Mouse (Mus musculus): ENCODE measurements at regions not wholly inside any gene's neighbourhood (a gene's known extent, or its start where the extent isn't known, plus 50 kb on each side); places are given as distances from the start of the nearest gene placed in this dataset.

DNA sequence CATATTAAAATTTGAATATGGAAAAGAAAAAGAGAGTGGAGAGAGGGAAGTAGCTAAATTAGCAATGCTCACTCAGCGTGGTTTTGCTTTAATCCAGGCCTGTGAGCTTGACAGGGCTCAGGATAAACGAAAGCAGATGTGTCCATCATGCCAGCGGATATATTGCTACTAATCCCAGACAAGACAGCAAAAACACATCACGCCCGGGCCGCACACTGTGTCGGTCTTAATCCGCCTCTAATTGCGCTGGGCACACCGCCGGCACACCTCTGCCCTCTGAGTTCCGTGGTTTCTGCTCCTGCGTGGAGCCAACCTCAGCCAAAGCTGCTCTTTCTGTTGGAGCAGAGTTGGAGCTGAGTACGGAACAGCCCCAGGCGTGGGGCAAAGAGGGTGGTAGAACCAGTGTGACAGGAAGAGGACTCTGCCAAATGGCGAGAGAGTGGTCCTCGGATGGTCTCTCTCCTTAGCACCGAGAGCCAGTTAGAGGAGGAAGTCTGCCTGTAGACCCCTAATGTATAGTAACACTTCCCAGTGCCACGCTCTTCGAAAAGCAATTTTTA, 169.2 kb downstream of the Gm4791 start:
- Histone ChIP-seq H3K27me3 (ENCODE audit: control insufficient read depth, insufficient read depth, low read length) (no peaks in the 10 kb centered on the region), H3K36me3 (ENCODE audit: control insufficient read depth, insufficient read depth, low read length) (no peaks in the 10 kb centered on the region), H3K27ac (no peak overlapping the region), H3K9ac (ENCODE audit: low read depth, low read length) (no peak overlapping the region), H3K79me2 (replicated peaks; ENCODE audit: control insufficient read depth, insufficient read depth, low read length) (no peaks in the 10 kb centered on the region), H3K4me3 (no peak overlapping the region), H3K4me1 (ENCODE audit: control insufficient read depth, insufficient read depth, low read length) (no peaks in the 10 kb centered on the region)
- WGBS: 76% methylated on average over 20 of the region's 20 CpGs
- intact Hi-C loops (cut with DNase I): no loop called here
- DNase-seq: no peak
- TF ChIP-seq EP300 (IDR thresholded peaks at IDR 0.05; ENCODE audit: insufficient read depth, low read depth, low read length) (no peak), CTCF (IDR thresholded peaks at IDR 0.05) (no peak)

DNA sequence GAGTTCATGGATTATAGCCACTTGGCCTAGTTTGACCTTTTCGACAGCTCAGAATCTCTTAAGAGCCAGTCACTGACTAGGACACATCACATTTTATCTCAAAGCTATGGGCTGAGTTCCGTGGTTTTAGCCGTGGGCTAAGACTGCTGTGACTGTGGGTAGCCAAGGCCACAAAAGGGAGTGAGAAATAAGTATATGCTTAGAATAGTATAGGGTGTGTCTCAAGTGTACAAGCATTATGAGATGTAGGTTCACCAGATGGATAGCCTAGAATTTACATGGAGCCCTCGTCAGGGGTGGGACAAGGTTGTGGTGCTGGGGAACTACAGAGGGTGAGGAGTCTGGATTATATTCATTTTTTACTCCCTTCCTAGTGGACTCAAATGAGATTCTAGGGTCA, 177.5 kb downstream of the Gm4791 start:
- Histone ChIP-seq H3K27me3 (ENCODE audit: control insufficient read depth, insufficient read depth, low read length) (no peaks in the 10 kb centered on the region), H3K9ac (ENCODE audit: low read depth, low read length) (no peak overlapping the region), H3K4me1 (ENCODE audit: control insufficient read depth, insufficient read depth, low read length) (no peaks in the 10 kb centered on the region), H3K27ac (no peak overlapping the region), H3K36me3 (ENCODE audit: control insufficient read depth, insufficient read depth, low read length) (no peaks in the 10 kb centered on the region), H3K79me2 (replicated peaks; ENCODE audit: control insufficient read depth, insufficient read depth, low read length) (no peaks in the 10 kb centered on the region), H3K4me3 (no peak overlapping the region)
- DNase-seq: no peak
- TF ChIP-seq POLR2A (IDR thresholded peaks at IDR 0.05; ENCODE audit: insufficient read depth, low read depth, low read length): no peak
- WGBS: 75% methylated on average over 4 of the region's 4 CpGs
- intact Hi-C loops (cut with DNase I): no loop called here

DNA sequence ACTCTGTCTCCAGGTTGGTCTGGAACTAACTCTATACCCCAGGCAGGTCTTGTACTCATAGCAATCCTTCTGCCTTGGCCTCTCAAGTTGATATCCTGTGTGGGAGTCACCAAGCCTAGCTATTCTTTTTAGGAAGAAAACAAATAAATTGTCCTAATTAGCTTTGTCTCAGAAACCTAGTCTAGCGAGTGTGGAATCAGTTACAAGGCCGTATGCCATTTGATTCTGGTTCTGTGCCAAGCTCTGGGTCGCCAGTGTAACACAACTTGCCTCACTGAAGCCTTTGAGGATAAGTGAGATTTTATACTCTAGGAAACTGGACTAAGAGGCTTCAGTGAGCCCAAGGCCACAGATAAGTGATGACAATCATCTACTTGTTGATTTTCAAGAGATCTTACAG, 219.6 kb downstream of the Gm4791 start:
- intact Hi-C loops (cut with DNase I): no loop called here
- H3K9ac ChIP-seq (ENCODE audit: low read depth, low read length): no peak overlapping the region
- no peaks in the 10 kb centered on the region for H3K27me3 ChIP-seq (ENCODE audit: control insufficient read depth, insufficient read depth, low read length)
- DNase-seq: no peak
- no peak for TF ChIP-seq EP300 (IDR thresholded peaks at IDR 0.05; ENCODE audit: insufficient read depth, low read depth, low read length)
- no peak for TF ChIP-seq CTCF (IDR thresholded peaks at IDR 0.05)
- WGBS: 64% methylated on average over 3 of the region's 3 CpGs
- H3K79me2 ChIP-seq (replicated peaks; ENCODE audit: control insufficient read depth, insufficient read depth, low read length): no peaks in the 10 kb centered on the region
- no peak overlapping the region for H3K27ac ChIP-seq
- H3K4me3 ChIP-seq: no peak overlapping the region
- no peaks in the 10 kb centered on the region for H3K36me3 ChIP-seq (ENCODE audit: control insufficient read depth, insufficient read depth, low read length)
- H3K4me1 ChIP-seq (ENCODE audit: control insufficient read depth, insufficient read depth, low read length): no peaks in the 10 kb centered on the region

DNA sequence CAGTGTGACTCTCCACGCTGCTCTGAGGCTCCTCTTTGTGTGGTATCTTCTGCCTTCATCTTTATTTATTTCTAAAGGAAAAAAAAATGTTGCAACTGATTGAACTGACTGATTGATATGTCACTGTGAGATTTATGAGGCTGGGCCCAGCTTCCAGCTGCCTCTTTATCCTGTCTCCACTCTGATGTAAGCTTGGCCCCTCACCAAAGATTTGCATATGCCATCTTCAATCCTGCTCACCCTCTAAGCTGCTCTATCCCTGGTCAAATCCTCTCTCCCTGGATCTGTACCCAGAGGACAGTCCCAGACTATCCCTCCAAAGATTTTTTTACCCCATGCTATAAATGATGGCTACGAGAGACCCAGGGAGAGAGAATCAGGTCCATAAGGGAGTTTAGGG, 225.0 kb downstream of the Gm4791 start:
- H3K4me3 ChIP-seq: no peak overlapping the region
- TF ChIP-seq CTCF (IDR thresholded peaks at IDR 0.05): no peak
- no peak for TF ChIP-seq POLR2A (IDR thresholded peaks at IDR 0.05; ENCODE audit: insufficient read depth, low read depth, low read length)
- no peak for TF ChIP-seq EP300 (IDR thresholded peaks at IDR 0.05; ENCODE audit: insufficient read depth, low read depth, low read length)
- no peaks in the 10 kb centered on the region for H3K4me1 ChIP-seq (ENCODE audit: control insufficient read depth, insufficient read depth, low read length)
- H3K36me3 ChIP-seq (ENCODE audit: control insufficient read depth, insufficient read depth, low read length): no peaks in the 10 kb centered on the region
- H3K9ac ChIP-seq (ENCODE audit: low read depth, low read length): no peak overlapping the region
- no peaks in the 10 kb centered on the region for H3K79me2 ChIP-seq (replicated peaks; ENCODE audit: control insufficient read depth, insufficient read depth, low read length)
- WGBS: 88% methylated on average over 2 of the region's 2 CpGs
- DNase-seq: no peak
- H3K27ac ChIP-seq: no peak overlapping the region
- intact Hi-C loops (cut with DNase I): no loop called here
- no peaks in the 10 kb centered on the region for H3K27me3 ChIP-seq (ENCODE audit: control insufficient read depth, insufficient read depth, low read length)

DNA sequence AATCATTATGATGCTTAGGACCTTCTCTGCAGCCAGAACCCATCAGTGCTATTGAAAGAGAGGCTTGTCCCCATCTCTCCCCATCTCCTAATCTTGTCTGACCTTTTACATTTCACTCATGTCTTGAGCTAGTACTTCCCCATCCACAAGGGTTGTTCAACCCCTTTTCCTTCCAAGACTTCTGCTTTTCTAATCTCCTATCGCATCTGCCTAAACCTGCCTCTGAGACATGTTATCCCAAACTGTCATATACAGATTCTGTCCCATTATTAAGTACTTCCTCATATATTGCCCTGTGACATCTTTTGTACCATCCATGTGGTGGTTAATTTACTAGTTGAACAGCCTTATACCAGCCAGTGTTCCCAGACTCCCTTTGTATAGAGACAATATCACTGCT, 225.7 kb downstream of the Gm4791 start:
- Histone ChIP-seq H3K36me3 (ENCODE audit: control insufficient read depth, insufficient read depth, low read length) (no peaks in the 10 kb centered on the region), H3K4me1 (ENCODE audit: control insufficient read depth, insufficient read depth, low read length) (no peaks in the 10 kb centered on the region), H3K9ac (ENCODE audit: low read depth, low read length) (no peak overlapping the region), H3K4me3 (no peak overlapping the region), H3K79me2 (replicated peaks; ENCODE audit: control insufficient read depth, insufficient read depth, low read length) (no peaks in the 10 kb centered on the region), H3K27ac (no peak overlapping the region), H3K27me3 (ENCODE audit: control insufficient read depth, insufficient read depth, low read length) (no peaks in the 10 kb centered on the region)
- no peak for DNase-seq
- intact Hi-C loops (cut with DNase I): no loop called here
- TF ChIP-seq CTCF (IDR thresholded peaks at IDR 0.05) (no peak), EP300 (IDR thresholded peaks at IDR 0.05; ENCODE audit: insufficient read depth, low read depth, low read length) (no peak), POLR2A (IDR thresholded peaks at IDR 0.05; ENCODE audit: insufficient read depth, low read depth, low read length) (no peak)
- 94% methylated on average over 1 of the region's 1 CpGs for WGBS

DNA sequence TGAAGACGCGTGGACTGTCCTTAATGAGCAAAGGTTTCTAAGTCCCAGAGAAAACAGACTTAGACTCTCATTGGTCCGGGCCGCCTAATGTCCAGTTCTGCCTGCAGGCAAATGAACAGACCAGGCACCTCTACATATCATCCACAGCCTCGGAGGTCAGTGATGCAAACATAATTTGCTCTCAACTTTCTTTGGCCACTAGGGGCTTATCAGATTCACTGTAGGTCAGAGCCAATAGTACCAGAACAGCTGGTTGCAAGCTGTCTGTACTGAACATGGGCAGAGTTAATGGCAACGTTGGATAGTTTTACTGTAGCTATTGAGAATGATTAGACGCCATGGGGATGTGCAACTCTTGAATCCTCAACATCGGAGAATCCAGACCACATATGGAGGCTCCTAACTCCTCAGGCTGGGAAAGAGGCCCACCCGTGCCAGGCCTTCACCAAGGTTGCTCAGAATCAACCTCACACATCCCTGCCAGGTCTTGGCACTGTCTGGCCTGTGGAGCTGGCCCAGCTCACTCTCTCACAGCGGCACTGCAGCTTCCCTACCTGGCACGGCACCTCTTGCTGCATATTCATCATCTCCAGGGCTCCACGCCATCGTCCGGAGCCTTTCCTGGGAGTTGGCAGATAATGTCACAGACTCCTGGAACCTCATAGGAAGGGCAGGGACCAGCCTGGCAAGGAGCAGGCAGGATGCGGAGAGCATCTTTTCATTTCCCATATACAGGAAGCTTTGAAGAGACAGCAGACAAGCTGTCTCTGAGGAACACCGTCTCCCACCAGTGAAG, 228.1 kb downstream of the Gm4791 start:
- no peak overlapping the region for H3K9ac ChIP-seq (ENCODE audit: low read depth, low read length)
- H3K4me1 ChIP-seq (ENCODE audit: control insufficient read depth, insufficient read depth, low read length): no peaks in the 10 kb centered on the region
- 74% methylated on average over 16 of the region's 16 CpGs for WGBS
- intact Hi-C loops (cut with DNase I): no loop called here
- H3K36me3 ChIP-seq (ENCODE audit: control insufficient read depth, insufficient read depth, low read length): no peaks in the 10 kb centered on the region
- no peak overlapping the region for H3K27ac ChIP-seq
- no peaks in the 10 kb centered on the region for H3K79me2 ChIP-seq (replicated peaks; ENCODE audit: control insufficient read depth, insufficient read depth, low read length)
- DNase-seq: no peak
- H3K27me3 ChIP-seq (ENCODE audit: control insufficient read depth, insufficient read depth, low read length): no peaks in the 10 kb centered on the region
- H3K4me3 ChIP-seq: no peak overlapping the region
- TF ChIP-seq POLR2A (IDR thresholded peaks at IDR 0.05; ENCODE audit: insufficient read depth, low read depth, low read length) (no peak), EP300 (IDR thresholded peaks at IDR 0.05; ENCODE audit: insufficient read depth, low read depth, low read length) (no peak), CTCF (IDR thresholded peaks at IDR 0.05) (no peak)

All from heart, adult 2 months (tissue).